Mouse (Mus musculus) hindbrain, embryonic 13.5 days (tissue): Measurements from ENCODE around the gene Emilin2. TPM values are rescaled to one million over a fixed set of nuclear protein-coding genes. Genes with fewer than 3 reads are reported as not detected.

ENCODE experiments used
- ATAC-seq: fragments of 200-750 bp; cut with Nextera tagmentation; 2 replicates; pipeline ENCODE4 v1.8.0; 2017; ENCODE audit warnings: moderate TSS enrichment; ENCODE audit not compliant: low FRiP score
- H3K27ac ChIP-seq: fragments of 300-500 bp; sonication (generic); 2 replicates; pipeline ENCODE4 v1.5.1; 2015; ENCODE audit warnings: inconsistent platforms, mild to moderate bottlenecking, moderate library complexity
- H3K27me3 ChIP-seq: fragments of 300-500 bp; sonication (generic); 2 replicates; pipeline ENCODE4 v1.6.1; 2015; ENCODE audit warnings: mild to moderate bottlenecking, inconsistent platforms
- H3K36me3 ChIP-seq: fragments of 300-500 bp; sonication (generic); 2 replicates; pipeline ENCODE4 v1.6.1; 2015; ENCODE audit warnings: mild to moderate bottlenecking, inconsistent platforms
- H3K4me1 ChIP-seq: fragments of 300-500 bp; sonication (generic); replicated peaks from 2 replicates; pipeline ENCODE4 v1.6.1; 2015; ENCODE audit warnings: inconsistent platforms
- H3K4me2 ChIP-seq: fragments of 300-500 bp; sonication (generic); 2 replicates; pipeline ENCODE4 v1.6.1; 2015; ENCODE audit warnings: inconsistent platforms, mild to moderate bottlenecking, moderate library complexity
- H3K4me3 ChIP-seq: fragments of 300-500 bp; sonication (generic); 2 replicates; pipeline ENCODE4 v1.5.1; 2015; ENCODE audit warnings: mild to moderate bottlenecking, inconsistent platforms
- H3K9ac ChIP-seq: fragments of 300-500 bp; sonication (generic); 2 replicates; pipeline ENCODE4 v1.6.1; 2015; ENCODE audit warnings: mild to moderate bottlenecking, inconsistent platforms
- H3K9me3 ChIP-seq: fragments of 300-500 bp; sonication (generic); 2 replicates; pipeline ENCODE4 v1.6.1; 2016; ENCODE audit warnings: inconsistent platforms
- WGBS: fragments of 180-500 bp; shearing (Covaris S2); methylation state at CpG from one replicate; pipeline ENCODE4 v1.1.7; 2015; 5-methylcytosine and 5-hydroxymethylcytosine counted together
- polyA plus RNA-seq: library from polyadenylated mRNA; unstranded; fragments of >200 nt; fragmentation: Nextera tagmentation; extraction: Ambion mirVana; gene quantifications from 2 replicates; pipeline ENCODE4 v1.2.1, GENCODE M21; 2015

Emilin2 gene
- polyA plus RNA-seq, 1 experiment from 2014 or later: 2.2 TPM

DNA sequence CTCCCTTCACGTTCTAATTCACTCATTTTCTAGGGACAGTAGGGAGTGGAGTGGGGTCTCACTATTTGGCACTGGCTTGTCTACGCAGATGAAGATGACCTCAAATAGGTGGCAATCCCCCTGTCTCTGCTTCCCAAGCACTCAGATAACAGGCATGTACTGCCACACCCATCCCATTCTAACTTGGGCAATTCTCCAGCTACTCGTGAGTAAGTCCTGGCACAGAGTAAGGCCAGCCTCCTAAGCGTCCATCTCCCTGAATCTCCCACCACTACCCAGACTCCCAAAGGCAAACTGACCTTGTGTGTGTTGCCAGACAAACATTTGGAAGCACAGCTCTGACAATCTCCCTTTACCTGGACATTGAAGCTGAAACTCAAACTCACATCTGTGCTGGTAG, 18.9 kb downstream of the Emilin2 start:
- H3K4me2 ChIP-seq: no peak overlapping the region
- 87% methylated on average over 4 of the region's 4 CpGs for WGBS
- no peaks in the 10 kb centered on the region for H3K36me3 ChIP-seq

DNA sequence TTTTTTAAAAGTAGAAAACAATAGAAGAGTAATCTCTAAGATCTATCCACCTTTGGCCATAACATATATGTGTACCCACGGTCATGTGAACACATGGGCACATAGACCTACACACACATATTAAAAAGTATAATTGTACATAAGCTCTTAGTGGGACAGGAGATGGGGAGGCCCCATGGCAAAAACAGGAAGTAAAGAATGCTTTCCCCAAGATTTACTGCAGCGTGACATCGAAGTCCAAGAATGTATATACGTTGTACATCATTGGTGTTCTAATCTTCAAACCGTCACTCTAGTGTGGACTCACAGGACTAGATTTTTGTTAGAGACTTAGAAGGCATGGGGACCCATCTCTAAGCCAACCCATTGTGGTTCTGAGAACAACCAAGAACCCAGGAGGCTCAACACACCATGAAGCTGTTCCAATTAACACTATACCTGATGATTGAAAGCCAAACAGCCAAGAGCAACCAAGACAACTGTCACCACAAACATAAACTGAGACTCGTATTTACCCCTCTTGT, 19.8 kb downstream of the Emilin2 start:
- H3K27ac ChIP-seq: no peak overlapping the region
- 97% methylated on average over 6 of the region's 6 CpGs for WGBS
- H3K9me3 ChIP-seq: no peaks in the 10 kb centered on the region
- H3K36me3 ChIP-seq: no peaks in the 10 kb centered on the region
- no peak overlapping the region for H3K4me3 ChIP-seq
- no peak overlapping the region for H3K4me2 ChIP-seq
- no peak for ATAC-seq
- no peaks in the 10 kb centered on the region for H3K4me1 ChIP-seq
- no peaks in the 10 kb centered on the region for H3K27me3 ChIP-seq
- no peak overlapping the region for H3K9ac ChIP-seq

More for the DNA sequence above, 18.9 kb downstream of the Emilin2 start:
- Histone ChIP-seq H3K9ac (no peak overlapping the region), H3K27ac (no peak overlapping the region), H3K9me3 (no peaks in the 10 kb centered on the region), H3K27me3 (no peaks in the 10 kb centered on the region), H3K4me1 (no peaks in the 10 kb centered on the region), H3K4me3 (no peak overlapping the region)
- no peak for ATAC-seq

GRCm38 (mm10) chr17:71290486-71291410, 21.0 kb downstream of the Emilin2 start:
- no peak overlapping the region for H3K4me3 ChIP-seq
- no peaks in the 10 kb centered on the region for H3K4me1 ChIP-seq
- no peak overlapping the region for H3K9ac ChIP-seq
- WGBS: 85% methylated on average over 7 of the region's 7 CpGs
- no peak overlapping the region for H3K4me2 ChIP-seq
- H3K27ac ChIP-seq: no peak overlapping the region
- H3K9me3 ChIP-seq: no peaks in the 10 kb centered on the region
- no peaks in the 10 kb centered on the region for H3K36me3 ChIP-seq
- no peaks in the 10 kb centered on the region for H3K27me3 ChIP-seq
- ATAC-seq: no peak

GRCm38 (mm10) chr17:71289572-71290176, 22.1 kb downstream of the Emilin2 start:
- no peaks in the 10 kb centered on the region for H3K4me1 ChIP-seq
- no peak overlapping the region for H3K4me3 ChIP-seq
- H3K9ac ChIP-seq: no peak overlapping the region
- no peak for ATAC-seq
- H3K27me3 ChIP-seq: no peaks in the 10 kb centered on the region
- H3K9me3 ChIP-seq: no peaks in the 10 kb centered on the region
- WGBS: 83% methylated on average over 6 of the region's 6 CpGs
- no peak overlapping the region for H3K4me2 ChIP-seq
- no peaks in the 10 kb centered on the region for H3K36me3 ChIP-seq
- H3K27ac ChIP-seq: no peak overlapping the region

DNA sequence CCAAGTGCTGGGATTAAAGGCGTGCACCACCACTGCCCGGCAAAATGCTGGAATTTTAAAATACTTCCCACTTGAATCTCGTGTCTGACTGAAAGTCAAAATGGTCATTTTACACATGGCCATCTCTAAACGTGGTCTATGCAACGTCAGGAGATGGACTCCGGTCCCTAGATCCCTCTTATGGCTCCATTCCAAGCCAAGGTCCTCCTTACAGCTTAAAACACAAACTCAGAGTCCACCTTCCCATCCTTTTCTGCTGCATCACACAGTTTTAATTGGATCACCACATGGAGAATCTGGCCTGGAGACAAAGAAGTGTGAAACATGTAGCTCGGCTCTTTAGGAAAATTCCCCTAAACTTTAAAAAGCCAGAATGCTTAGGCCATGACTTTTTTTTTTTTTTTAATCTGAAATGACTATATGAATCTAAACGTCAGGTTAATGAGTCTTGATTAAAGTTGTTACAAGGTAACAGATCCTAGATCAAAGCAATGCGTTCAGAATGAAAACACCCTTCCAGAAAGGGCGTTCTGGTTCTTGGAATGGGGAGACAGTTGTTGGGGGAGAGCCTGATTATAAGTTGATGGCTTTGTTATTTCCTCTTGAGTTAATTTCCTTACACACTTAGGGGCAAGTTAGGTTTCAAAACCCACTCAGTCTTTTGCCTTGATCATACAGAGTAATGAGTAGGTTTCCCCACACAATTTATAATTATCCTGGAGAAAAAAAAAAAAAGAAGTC, 22.8 kb downstream of the Emilin2 start:
- no peak for ATAC-seq
- no peak overlapping the region for H3K9ac ChIP-seq
- H3K36me3 ChIP-seq: no peaks in the 10 kb centered on the region
- H3K4me1 ChIP-seq: no peaks in the 10 kb centered on the region
- H3K4me2 ChIP-seq: no peak overlapping the region
- H3K27ac ChIP-seq: no peak overlapping the region
- H3K27me3 ChIP-seq: no peaks in the 10 kb centered on the region
- H3K9me3 ChIP-seq: no peaks in the 10 kb centered on the region
- 93% methylated on average over 10 of the region's 10 CpGs for WGBS
- no peak overlapping the region for H3K4me3 ChIP-seq

GRCm38 (mm10) chr17:71288145-71288758, 23.5 kb downstream of the Emilin2 start:
- Histone ChIP-seq H3K4me3 (no peak overlapping the region), H3K27ac (no peak overlapping the region), H3K9ac (no peak overlapping the region), H3K27me3 (no peaks in the 10 kb centered on the region), H3K36me3 (no peaks in the 10 kb centered on the region), H3K4me2 (no peak overlapping the region), H3K4me1 (no peaks in the 10 kb centered on the region), H3K9me3 (no peaks in the 10 kb centered on the region)
- no peak for ATAC-seq
- 92% methylated on average over 11 of the region's 11 CpGs for WGBS

DNA sequence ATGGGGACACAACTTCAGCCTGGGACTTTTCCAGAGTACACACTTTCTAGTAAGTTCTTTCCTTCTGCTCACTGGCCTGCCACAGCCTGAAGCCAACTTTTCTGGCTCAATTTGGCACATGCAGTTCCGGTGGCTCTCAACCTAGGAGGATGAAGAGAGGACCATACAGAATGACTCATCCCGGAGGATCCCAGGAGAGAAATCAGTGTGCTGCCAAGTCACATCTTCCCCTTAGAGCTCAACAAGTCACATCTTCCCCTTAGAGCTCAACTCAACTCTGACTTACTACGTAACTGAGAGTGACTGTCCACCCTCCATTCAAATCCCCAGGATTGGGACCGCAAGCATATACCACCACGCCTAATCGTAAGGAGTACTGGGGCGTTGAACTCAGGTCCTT, 24.2 kb downstream of the Emilin2 start:
- no peak for ATAC-seq
- Histone ChIP-seq H3K27me3 (no peaks in the 10 kb centered on the region), H3K27ac (no peak overlapping the region), H3K4me2 (no peak overlapping the region), H3K36me3 (no peaks in the 10 kb centered on the region), H3K9me3 (no peaks in the 10 kb centered on the region), H3K4me3 (no peak overlapping the region), H3K4me1 (no peaks in the 10 kb centered on the region), H3K9ac (no peak overlapping the region)
- 96% methylated on average over 7 of the region's 7 CpGs for WGBS

GRCm38 (mm10) chr17:71285929-71286328, 25.8 kb downstream of the Emilin2 start:
- Histone ChIP-seq H3K27ac (no peak overlapping the region), H3K9ac (no peak overlapping the region), H3K9me3 (no peaks in the 10 kb centered on the region), H3K4me2 (no peak overlapping the region), H3K27me3 (no peaks in the 10 kb centered on the region), H3K4me3 (no peak overlapping the region), H3K36me3 (no peaks in the 10 kb centered on the region), H3K4me1 (no peaks in the 10 kb centered on the region)
- no peak for ATAC-seq
- 76% methylated on average over 6 of the region's 6 CpGs for WGBS

GRCm38 (mm10) chr17:71284890-71285289, 26.9 kb downstream of the Emilin2 start:
- Histone ChIP-seq H3K27me3 (no peaks in the 10 kb centered on the region), H3K27ac (no peak overlapping the region), H3K4me1 (no peaks in the 10 kb centered on the region), H3K4me3 (no peak overlapping the region), H3K9ac (no peak overlapping the region), H3K4me2 (no peak overlapping the region), H3K36me3 (no peaks in the 10 kb centered on the region), H3K9me3 (no peaks in the 10 kb centered on the region)
- ATAC-seq: no peak
- 86% methylated on average over 6 of the region's 6 CpGs for WGBS

- 83% methylated on average over 4 of the region's 4 CpGs for WGBS
- H3K4me3 ChIP-seq: no peak overlapping the region
- no peaks in the 10 kb centered on the region for H3K9me3 ChIP-seq
- no peaks in the 10 kb centered on the region for H3K36me3 ChIP-seq
- H3K4me1 ChIP-seq: no peaks in the 10 kb centered on the region
- no peak overlapping the region for H3K4me2 ChIP-seq
- ATAC-seq: no peak
- no peak overlapping the region for H3K27ac ChIP-seq
- no peaks in the 10 kb centered on the region for H3K27me3 ChIP-seq
- H3K9ac ChIP-seq: no peak overlapping the region
Observed at GRCm38 (mm10) chr17:71283237-71283636, 28.5 kb downstream of the Emilin2 start.

GRCm38 (mm10) chr17:71282716-71283115, 29.1 kb downstream of the Emilin2 start:
- WGBS: 90% methylated on average over 9 of the region's 9 CpGs
- H3K4me1 ChIP-seq: no peaks in the 10 kb centered on the region

More at GRCm38 (mm10) chr17:71282716-71283115, 29.1 kb downstream of the Emilin2 start:
- Histone ChIP-seq H3K4me2 (no peak overlapping the region), H3K27ac (no peak overlapping the region), H3K4me3 (no peak overlapping the region), H3K9me3 (no peaks in the 10 kb centered on the region), H3K9ac (no peak overlapping the region), H3K36me3 (no peaks in the 10 kb centered on the region), H3K27me3 (no peaks in the 10 kb centered on the region)
- ATAC-seq: no peak
